Mouse (Mus musculus) lung, postnatal 0 days (tissue): ENCODE data around the gene Uox. TPM values are rescaled to one million over a fixed set of nuclear protein-coding genes. Genes with fewer than 3 reads are reported as not detected.
A peak's percentile ranks its signal among the peaks of the same experiment; 100 is the strongest.

Source experiments
- ATAC-seq: fragments of 200-750 bp; cut with Nextera tagmentation; 2 replicates; pipeline ENCODE4 v1.8.0; 2017; ENCODE audit warnings: moderate library complexity
- DNase-seq: peaks from one replicate; pipeline ENCODE4 v3.0.0-alpha.2; 2016; ENCODE audit warnings: low spot score
- H3K27ac ChIP-seq: fragments of 300-500 bp; sonication (generic); 2 replicates; pipeline ENCODE4 v1.5.1; 2014; ENCODE audit warnings: antibody characterized with exemption, mild to moderate bottlenecking, low read length, mixed read lengths
- H3K27me3 ChIP-seq: fragments of 300-500 bp; sonication (generic); replicated peaks from 2 replicates; pipeline ENCODE4 v1.6.1; 2014; ENCODE audit warnings: low read length, mixed read lengths; ENCODE audit not compliant: insufficient read depth
- H3K36me3 ChIP-seq: fragments of 300-500 bp; sonication (generic); 2 replicates; pipeline ENCODE4 v1.6.1; 2014; ENCODE audit warnings: low read length, mixed read lengths; ENCODE audit not compliant: insufficient read depth
- H3K4me1 ChIP-seq: fragments of 300-500 bp; sonication (generic); 2 replicates; pipeline ENCODE4 v1.6.1; 2014; ENCODE audit warnings: antibody characterized with exemption, low read depth, low read length, mixed read lengths; ENCODE audit not compliant: insufficient read depth
- H3K4me2 ChIP-seq: fragments of 300-500 bp; sonication (generic); replicated peaks from 2 replicates; pipeline ENCODE4 v1.6.1; 2014; ENCODE audit warnings: low read depth, mild to moderate bottlenecking, low read length, moderate library complexity, mixed read lengths
- H3K4me3 ChIP-seq: fragments of 300-500 bp; sonication (generic); 2 replicates; pipeline ENCODE4 v1.5.1; 2014; ENCODE audit warnings: low read depth, low read length
- H3K9ac ChIP-seq: fragments of 300-500 bp; sonication (generic); replicated peaks from 2 replicates; pipeline ENCODE4 v1.6.1; 2014; ENCODE audit warnings: low read depth, mild to moderate bottlenecking
- H3K9me3 ChIP-seq: fragments of 300-500 bp; sonication (generic); 2 replicates; pipeline ENCODE4 v1.6.1; 2016; ENCODE audit warnings: low read length, mixed read lengths
- CTCF ChIP-seq: IDR thresholded peaks from 2 replicates; pipeline ENCODE4 v1.5.1; 2016; ENCODE audit warnings: antibody characterized with exemption, mild to moderate bottlenecking
- EP300 ChIP-seq: IDR thresholded peaks from 2 replicates; pipeline ENCODE4 v1.6.1; 2016; ENCODE audit warnings: antibody characterized with exemption, mild to moderate bottlenecking, control low read depth
- WGBS: fragments of 180-500 bp; shearing (Covaris S2); extraction: QIAGEN DNeasy Blood & Tissue Kit; methylation state at CpG from one replicate; pipeline ENCODE4 v1.1.7; 2014; 5-methylcytosine and 5-hydroxymethylcytosine counted together
- polyA plus RNA-seq: library from polyadenylated mRNA; unstranded; fragments of >200 nt; fragmentation: Nextera tagmentation; extraction: Ambion mirVana; gene quantifications from 2 replicates; pipeline ENCODE4 v1.2.1, GENCODE M21; 2015

The Uox gene
- polyA plus RNA-seq, 1 experiment from 2014 or later, result 0.63 TPM

DNA sequence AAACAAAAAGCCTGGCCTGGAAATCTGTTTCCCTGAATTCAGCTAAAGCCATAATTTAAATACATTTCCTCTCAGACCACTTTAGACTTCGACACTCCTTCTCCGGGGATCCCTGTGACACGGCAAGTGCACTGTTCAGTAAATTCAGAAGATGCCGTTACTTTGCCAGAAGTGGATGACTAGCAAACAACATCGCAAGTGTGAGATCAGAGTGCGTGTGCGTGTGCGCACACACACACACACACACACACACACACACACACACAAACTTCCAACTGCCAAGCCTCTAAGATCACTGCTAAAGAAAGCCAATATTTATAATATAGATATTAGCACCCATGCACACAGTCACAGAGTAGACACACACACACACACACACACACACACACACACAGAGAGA is 111.5 kb downstream of the Uox start:
- no peaks in the 10 kb centered on the region; the same call in 1 of the 2 replicates for H3K4me1 ChIP-seq
- TF ChIP-seq EP300 (no peak), CTCF (no peak)
- no peak overlapping the region for H3K4me3 ChIP-seq
- 44% methylated on average over 8 of the region's 8 CpGs for WGBS
- no peaks in the 10 kb centered on the region for H3K36me3 ChIP-seq
- DNase-seq (peak; percentile 28), ATAC-seq (0 out of 2 replicates have a peak, but pooled peaks have one; percentile 32)
- no peak overlapping the region for H3K9ac ChIP-seq
- peak overlapping the region; percentile 54 for H3K4me2 ChIP-seq
- no peak overlapping the region for H3K27ac ChIP-seq
- no peaks in the 10 kb centered on the region for H3K27me3 ChIP-seq
- no peaks in the 10 kb centered on the region for H3K9me3 ChIP-seq

Other genes starting within 250 kb of the Uox start
- 21.8 and 25.0 TPM in 2 replicates for gene Ssx2ip, start 165.8 kb upstream of the Uox start, polyA plus RNA-seq
- gene Ctbs, start 120.6 kb upstream of the Uox start, polyA plus RNA-seq, result 14.8 and 15.9 TPM in 2 replicates
- 4.4 and 5.8 TPM in 2 replicates for gene Spata1, start 70.7 kb upstream of the Uox start, polyA plus RNA-seq
- 1,414 and 1,430 TPM in 2 replicates for gene Gng5, start 70.6 kb upstream of the Uox start, polyA plus RNA-seq
- 38.4 and 39.8 TPM in 2 replicates for gene Rpf1, start 49.0 kb upstream of the Uox start, polyA plus RNA-seq
- 0.05 and 0.07 TPM in 2 replicates for gene Dnase2b, start 45.2 kb downstream of the Uox start, polyA plus RNA-seq
- not detected in 2 replicates for gene 4930503B20Rik, start 80.9 kb downstream of the Uox start, polyA plus RNA-seq
- gene Samd13, start 115.2 kb downstream of the Uox start, polyA plus RNA-seq, result 0.58 and 0.82 TPM in 2 replicates
- 37.5 and 40.9 TPM in 2 replicates for gene Prkacb, start 242.6 kb downstream of the Uox start, polyA plus RNA-seq